Mouse (Mus musculus) brain, embryonic 18.5 days (tissue): Measurements from ENCODE around the gene Hs3st1.

Experiments used
- DNase-seq: peaks from one replicate; pipeline ENCODE4 v3.0.0-alpha.2; 2012; ENCODE audit warnings: low read depth, low spot score

Hs3st1 gene

DNA sequence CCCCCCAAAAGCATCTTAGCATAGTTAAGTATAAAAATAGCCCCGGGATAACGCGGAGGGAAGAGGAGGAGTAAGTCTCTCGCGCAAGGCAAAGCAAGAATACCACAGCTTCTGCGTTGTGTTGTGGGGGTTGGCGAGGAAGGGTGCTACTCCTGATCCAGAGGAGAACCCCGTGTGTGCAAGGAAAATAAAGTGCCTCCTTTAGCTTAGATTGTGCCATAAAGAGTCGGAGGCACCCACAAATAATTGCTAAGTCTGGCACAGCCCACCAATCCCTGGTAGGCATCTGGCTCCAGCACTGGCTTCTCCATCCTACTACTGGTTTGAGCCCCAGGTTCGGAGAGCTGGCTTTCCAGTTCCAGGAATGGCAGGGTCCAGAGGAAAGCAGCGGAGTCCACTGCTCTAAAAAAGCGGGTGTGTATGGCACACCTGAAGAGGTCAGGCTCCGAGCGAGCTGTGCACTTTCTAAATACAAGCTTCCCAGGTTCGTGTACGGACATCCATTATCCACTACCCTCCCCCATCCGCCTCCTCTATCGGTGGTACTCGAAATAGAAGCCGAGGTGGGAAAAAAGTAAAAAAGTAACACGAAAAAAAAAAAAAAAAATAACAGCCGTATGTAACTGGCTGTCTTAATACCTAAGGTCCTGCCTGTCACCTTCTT, 111.9 kb downstream of the Hs3st1 start:
- no peak for DNase-seq

- DNase-seq: no peak
These were observed 113.0 kb downstream of the Hs3st1 start for GRCm38 (mm10) chr5:39642222-39642770.

GRCm38 (mm10) chr5:39639438-39640177, 115.7 kb downstream of the Hs3st1 start:
- no peak for DNase-seq

DNA sequence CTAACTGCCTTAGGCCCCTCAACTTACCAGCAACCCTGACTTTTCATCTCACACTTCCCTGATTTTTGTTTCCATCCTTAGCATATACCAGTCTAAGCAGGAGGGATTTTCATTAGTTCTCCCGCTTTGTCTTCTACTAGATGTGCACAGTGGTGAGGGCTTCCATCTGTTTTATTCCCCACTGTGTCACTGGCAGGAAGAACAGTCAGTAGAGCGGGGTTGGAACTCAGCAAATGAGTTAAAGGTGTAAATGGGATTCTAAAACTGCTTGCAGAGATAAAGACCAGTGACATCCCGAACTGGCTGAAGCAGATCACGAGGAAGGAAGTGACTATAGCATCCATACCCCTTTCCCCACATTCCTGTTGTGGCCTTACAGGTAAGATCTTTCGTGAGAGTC, 116.3 kb downstream of the Hs3st1 start:
- DNase-seq: no peak

DNA sequence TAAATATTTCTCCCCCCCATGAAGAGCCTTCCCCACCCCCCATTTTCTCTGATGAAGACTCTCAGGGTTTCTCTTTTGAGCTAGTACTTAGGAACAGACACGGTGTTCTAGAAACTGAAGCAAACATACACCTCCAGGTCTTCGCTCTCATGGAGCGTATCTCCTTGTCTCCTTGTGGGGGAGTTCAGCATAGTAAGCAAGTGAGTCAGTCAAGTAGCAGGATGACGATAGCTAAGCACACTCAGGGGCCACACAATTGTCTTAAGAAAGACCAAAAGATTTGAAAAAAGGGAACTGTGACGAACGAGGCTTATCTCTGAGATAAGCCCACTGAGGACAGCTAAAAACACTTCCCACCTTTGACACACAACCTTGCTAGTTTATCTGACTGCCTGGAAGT, 117.4 kb downstream of the Hs3st1 start:
- DNase-seq: no peak

DNA sequence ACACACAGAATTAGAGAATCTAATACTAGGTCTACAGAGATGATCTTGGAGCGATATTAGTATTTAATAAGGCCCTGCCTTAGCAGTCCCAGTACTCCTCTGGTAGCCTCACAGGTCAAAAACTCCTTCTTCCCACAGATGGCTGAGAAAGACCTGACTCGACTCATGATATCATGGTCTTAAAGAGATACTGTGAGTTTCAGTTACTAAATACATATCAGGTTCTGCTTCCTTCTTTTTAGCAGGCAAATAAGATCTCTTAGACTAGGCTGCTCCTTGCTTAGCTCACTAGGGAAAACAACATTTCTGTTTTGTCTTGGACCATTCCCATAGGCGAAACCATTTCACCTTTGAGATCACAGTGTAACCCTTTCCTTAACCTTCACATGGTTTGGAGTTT, 119.2 kb downstream of the Hs3st1 start:
- no peak for DNase-seq

- DNase-seq: no peak
These were observed 120.8 kb downstream of the Hs3st1 start for GRCm38 (mm10) chr5:39634300-39635047.

DNA sequence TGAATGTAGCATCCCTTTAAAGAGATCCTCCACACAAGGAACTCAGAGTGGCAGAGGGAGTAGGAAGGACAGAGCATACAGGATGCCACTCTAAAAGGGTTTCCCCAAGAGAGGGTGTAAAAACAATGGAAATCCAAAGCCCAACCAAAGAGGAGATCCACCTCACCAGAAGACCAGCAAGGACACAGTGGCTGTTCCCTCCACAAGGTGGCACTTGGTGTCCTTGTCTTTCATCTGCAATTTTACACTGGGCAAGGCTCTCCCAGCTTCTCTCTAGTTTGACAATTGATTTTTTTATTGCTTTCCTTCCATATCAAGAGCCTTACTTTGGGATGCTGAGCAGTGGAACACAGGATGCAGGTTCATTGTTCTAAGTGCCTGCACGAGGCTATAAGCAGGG, 122.1 kb downstream of the Hs3st1 start:
- DNase-seq: no peak

DNA sequence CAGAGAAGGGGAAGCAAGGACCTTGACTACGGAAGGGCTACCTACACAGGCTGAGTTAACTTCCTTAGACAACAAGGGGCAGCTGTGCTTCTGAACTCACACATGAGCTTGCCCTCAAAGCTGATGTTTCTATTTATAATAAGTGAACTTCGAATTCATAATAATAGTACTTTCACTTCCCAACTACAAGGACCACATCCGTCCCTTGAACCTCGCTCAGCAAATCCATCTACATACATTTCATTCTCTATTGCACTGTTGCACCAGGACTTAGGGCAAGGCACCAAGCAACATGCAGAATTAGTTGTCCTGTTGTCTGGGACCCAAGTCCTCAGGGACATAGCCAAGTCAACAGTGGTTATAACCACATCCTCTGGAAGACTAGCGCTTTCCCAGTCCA, 124.4 kb downstream of the Hs3st1 start:
- DNase-seq: no peak

DNA sequence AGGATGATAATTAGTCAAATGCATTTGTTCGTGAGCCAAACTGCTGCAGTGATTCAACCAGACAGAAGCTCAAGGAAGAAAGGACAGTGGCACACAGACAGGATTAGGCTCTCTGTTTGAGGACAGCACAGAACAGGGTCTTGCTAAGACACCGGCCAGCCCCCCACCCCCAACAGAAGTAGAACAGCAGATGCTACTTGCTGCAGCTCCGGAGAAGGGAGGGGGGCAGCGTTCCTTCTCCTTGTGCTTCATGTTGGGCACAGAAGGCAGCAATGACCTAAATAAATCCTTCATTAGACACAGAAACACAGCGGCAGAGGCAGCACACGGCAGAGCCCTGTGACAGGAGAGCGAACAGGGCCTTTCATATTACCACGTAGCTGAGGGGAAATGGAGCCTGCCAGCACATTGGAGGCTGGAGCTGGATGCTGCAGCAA, 130.2 kb downstream of the Hs3st1 start:
- no peak for DNase-seq

DNA sequence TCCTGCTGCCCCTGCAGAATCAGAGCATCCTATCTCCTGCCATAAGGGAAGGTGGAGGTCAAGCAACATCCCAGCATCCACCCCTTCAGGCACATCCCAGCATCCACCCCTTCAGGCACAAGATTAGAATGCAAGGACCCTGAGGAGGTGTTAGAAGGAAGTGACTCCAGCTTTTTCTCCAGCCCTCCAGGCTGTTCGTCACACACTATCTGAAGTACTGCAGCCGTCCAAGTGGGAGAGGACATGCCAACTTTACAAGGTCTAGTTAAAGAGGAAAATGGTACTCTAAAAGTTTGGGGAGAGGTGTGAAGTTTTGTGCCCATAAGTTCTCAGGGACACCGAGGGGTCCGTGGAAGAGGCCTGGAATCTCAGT, 131.1 kb downstream of the Hs3st1 start:
- no peak for DNase-seq

GRCm38 (mm10) chr5:39623304-39624217, 131.7 kb downstream of the Hs3st1 start:
- no peak for DNase-seq

DNA sequence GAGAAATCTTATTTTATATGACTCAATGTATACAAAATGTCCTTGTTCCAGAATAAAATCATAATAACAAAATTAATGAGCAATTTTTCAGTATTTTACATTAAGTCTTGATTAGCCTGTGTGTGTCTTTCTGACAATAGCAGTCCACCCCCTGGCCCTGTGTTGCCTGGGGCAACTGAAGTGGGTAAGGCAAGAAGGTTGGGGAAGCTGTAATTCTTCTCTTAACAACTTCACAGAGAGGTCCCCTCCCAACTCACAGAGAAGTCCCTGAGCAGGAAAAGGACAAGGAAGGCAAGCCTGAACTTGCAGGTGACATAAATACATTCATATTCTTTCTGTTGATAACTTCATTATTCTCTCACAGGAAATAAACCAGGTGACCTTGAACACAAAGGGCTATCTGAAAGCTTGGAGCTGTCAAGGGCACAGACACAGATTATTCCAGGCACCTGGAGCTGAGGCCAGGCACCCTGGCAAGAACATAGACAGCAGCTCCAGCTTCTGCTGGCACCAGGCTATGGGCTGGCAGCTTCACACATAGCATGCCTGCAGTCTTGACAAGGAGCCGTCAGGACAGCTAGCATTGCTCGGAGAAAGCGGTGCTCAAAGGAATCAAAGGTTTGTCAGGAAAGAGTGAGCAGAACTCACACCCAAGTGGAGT, 134.9 kb downstream of the Hs3st1 start:
- DNase-seq: no peak

DNA sequence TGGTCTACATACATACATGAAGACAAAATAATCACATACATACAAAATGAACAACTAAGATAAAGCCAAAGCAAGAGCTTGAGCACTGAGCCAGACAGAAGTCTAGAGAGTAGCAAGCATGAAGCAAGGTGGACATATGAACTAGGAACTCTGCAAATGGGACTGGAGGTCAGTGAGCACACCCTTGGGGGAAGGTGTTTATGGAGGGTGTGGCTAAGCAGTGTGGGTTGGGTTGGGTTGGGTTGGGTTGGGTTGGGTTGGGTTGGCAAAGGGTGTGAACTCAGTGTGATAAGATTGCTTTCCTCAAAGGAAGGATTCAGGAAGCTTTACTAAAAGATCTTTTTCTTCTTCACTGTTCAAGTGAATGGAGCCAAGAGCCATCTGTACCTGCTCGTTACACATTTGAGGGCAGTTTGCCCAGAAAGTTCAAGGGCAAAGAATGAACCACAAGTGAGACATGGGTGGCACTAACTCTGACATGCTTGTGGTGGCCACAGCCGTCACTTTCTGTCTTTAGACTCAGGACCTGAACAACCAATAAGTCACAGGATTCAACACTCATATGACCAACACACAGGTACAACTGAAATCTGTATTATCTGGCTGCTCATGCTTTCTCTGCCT, 137.8 kb downstream of the Hs3st1 start:
- no peak for DNase-seq

DNA sequence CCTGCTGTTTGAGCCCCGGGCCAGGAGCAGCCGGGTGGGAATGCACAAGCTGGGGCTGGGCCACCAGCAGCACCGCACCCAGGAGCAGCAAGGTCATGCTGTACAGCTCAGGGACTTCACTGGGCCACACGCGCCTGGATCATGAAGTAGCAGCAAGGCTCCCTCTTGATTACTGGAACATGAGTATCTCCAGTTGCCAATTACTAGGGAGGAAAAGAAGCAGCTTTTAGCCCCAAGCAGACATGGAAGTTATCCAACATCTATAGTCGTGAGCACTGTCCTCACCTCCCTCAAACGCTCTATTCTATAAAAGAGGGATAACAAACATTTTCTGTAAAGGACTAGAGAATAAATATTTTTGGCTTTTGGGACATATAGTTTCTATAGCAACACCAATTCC, 140.1 kb downstream of the Hs3st1 start:
- DNase-seq: no peak

GRCm38 (mm10) chr5:39613534-39613933, 141.7 kb downstream of the Hs3st1 start:
- no peak for DNase-seq

DNA sequence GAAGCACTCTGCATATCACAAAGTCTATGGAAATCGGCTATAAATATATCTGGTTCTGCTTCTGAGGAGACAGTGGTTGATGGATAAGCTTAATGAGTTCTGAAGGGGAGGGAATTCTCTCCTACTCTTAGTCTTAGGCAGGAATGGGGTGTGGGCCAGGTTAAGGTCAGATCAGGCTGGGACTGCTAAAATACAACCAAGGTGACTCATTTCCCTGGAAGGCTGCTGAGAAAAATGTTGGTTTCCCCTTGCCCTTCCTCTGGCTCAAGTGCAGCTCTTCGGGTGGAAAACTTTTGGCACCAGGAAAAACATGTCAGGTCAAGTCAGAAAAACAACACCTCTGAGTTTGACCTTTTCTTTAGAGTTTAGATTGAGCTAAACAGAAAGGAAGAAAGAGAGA, 143.0 kb downstream of the Hs3st1 start:
- no peak for DNase-seq

GRCm38 (mm10) chr5:39608260-39608659, 147.0 kb downstream of the Hs3st1 start:
- no peak for DNase-seq

- DNase-seq: no peak
These were observed 160.5 kb downstream of the Hs3st1 start for GRCm38 (mm10) chr5:39594737-39595136.
